Mouse (Mus musculus): ENCODE measurements around the gene 9230112D13Rik.

GRCm38 (mm10) chr14:34570903-34571302 is 48.3 kb upstream of the 9230112D13Rik start:
- TF ChIP-seq CTCF (IDR thresholded peaks at IDR 0.05; ENCODE audit: control insufficient read depth, insufficient read depth, low read length) (no peak), POLR2A (IDR thresholded peaks at IDR 0.05; ENCODE audit: borderline replicate concordance, control insufficient read depth, low read depth, low read length) (no peak)

All from bone marrow, adult 2 months (tissue).